Mouse (Mus musculus): ENCODE measurements around the gene Robo1. TPM values are rescaled to one million over a fixed set of nuclear protein-coding genes. Genes with fewer than 3 reads are reported as not detected.

Gene Robo1
- polyA plus RNA-seq (2012; rRNA removed): 2.8 and 3.5 TPM in 2 replicates

GRCm38 (mm10) chr16:72307537-72308330 is at the start of gene Robo1:
Robo1 (plus strand) TSS chr16:72308306.

Measured in liver, embryonic 18 days (tissue).